ENCODE assay signal across 8 mouse cellular contexts in genomic region chr4:59819477-59820022, GRCm38 (mm10). TPM values are rescaled to one million over a fixed set of nuclear protein-coding genes. Genes with fewer than 3 reads are reported as not detected.
A peak's percentile ranks its signal among the peaks of the same experiment; 100 is the strongest.
DNase-seq lines count a peak whose midpoint lies in the region; ATAC-seq and TF ChIP-seq lines count a peak whose summit lies in the region.

No protein-coding gene starts in this region.

- intact Hi-C loops in gastrocnemius, adult 2 months (cut with DNase I) = no loop called here

- ATAC-seq in forebrain, embryonic 16.5 days = peak; percentile 86
- ATAC-seq in limb, embryonic 14.5 days (ENCODE audit: low FRiP score, low read depth) = no peak
- ATAC-seq in neural tube, embryonic 12.5 days (ENCODE audit: low FRiP score, low read depth) = peak; percentile 93
- no peak for ATAC-seq in frontal cortex, adult (ENCODE audit: low TSS enrichment)

- TF ChIP-seq CTCF in gastrocnemius, adult 2 months (IDR thresholded peaks at IDR 0.05) = no peak

- WGBS in forebrain, embryonic 16.5 days = 3% methylated on average over 12 of the region's 12 CpGs
- 32% methylated on average over 12 of the region's 12 CpGs for WGBS in limb, embryonic 14.5 days
- WGBS in neural tube, embryonic 12.5 days = 18% methylated on average over 12 of the region's 12 CpGs

- no peaks in the 10 kb centered on the region for H3K9me3 ChIP-seq in forebrain, embryonic 16.5 days (ENCODE audit: control insufficient read depth, low read length)
- no peaks in the 10 kb centered on the region for H3K9me3 ChIP-seq in limb, embryonic 14.5 days (ENCODE audit: control insufficient read depth, low read length)
- H3K9me3 ChIP-seq in neural tube, embryonic 12.5 days = no peaks in the 10 kb centered on the region

- H3K27me3 ChIP-seq in forebrain, embryonic 16.5 days (replicated peaks; ENCODE audit: control insufficient read depth, insufficient read depth, low read length) = no peaks in the 10 kb centered on the region
- no peaks in the 10 kb centered on the region for H3K27me3 ChIP-seq in limb, embryonic 14.5 days (ENCODE audit: control insufficient read depth, insufficient read depth, low read length)
- H3K27me3 ChIP-seq in neural tube, embryonic 12.5 days (replicated peaks) = no peaks in the 10 kb centered on the region

- no peak for TF ChIP-seq POLR2A in limb, embryonic 14.5 days (IDR thresholded peaks at IDR 0.05; ENCODE audit: borderline replicate concordance, extremely low read depth, insufficient read depth, insufficient read length)

- no peaks in the 10 kb centered on the region for H3K36me3 ChIP-seq in forebrain, embryonic 16.5 days (ENCODE audit: control insufficient read depth, insufficient read depth)
- no peaks in the 10 kb centered on the region for H3K36me3 ChIP-seq in limb, embryonic 14.5 days (ENCODE audit: control insufficient read depth, insufficient read depth, low read length)
- H3K36me3 ChIP-seq in neural tube, embryonic 12.5 days = no peaks in the 10 kb centered on the region

- 0 out of 2 replicates have a peak overlapping the region, but pooled peaks have one; percentile 8 for H3K4me2 ChIP-seq in forebrain, embryonic 16.5 days (ENCODE audit: low read length)
- no peak overlapping the region for H3K4me2 ChIP-seq in limb, embryonic 14.5 days (replicated peaks; ENCODE audit: low read depth, low read length, severe bottlenecking)
- H3K4me2 ChIP-seq in neural tube, embryonic 12.5 days (replicated peaks) = peak overlapping the region; percentile 20

- H3K27ac ChIP-seq in gastrocnemius, adult 2 months = no peak overlapping the region
- H3K27ac ChIP-seq in forebrain, embryonic 16.5 days (ENCODE audit: low read length) = 0 out of 2 replicates have a peak overlapping the region, but pooled peaks have one; percentile 25
- H3K27ac ChIP-seq in limb, embryonic 14.5 days (replicated peaks; ENCODE audit: low read depth, low read length) = no peak overlapping the region
- H3K27ac ChIP-seq in neural tube, embryonic 12.5 days = peak overlapping the region; percentile 53; the same call in 1 of the 2 replicates

- H3K4me3 ChIP-seq in gastrocnemius, adult 2 months = no peak overlapping the region
- no peak overlapping the region for H3K4me3 ChIP-seq in forebrain, embryonic 16.5 days (replicated peaks; ENCODE audit: low read length)
- H3K4me3 ChIP-seq in limb, embryonic 14.5 days (replicated peaks; ENCODE audit: low read length) = no peak overlapping the region
- no peak overlapping the region for H3K4me3 ChIP-seq in neural tube, embryonic 12.5 days

- H3K9ac ChIP-seq in forebrain, embryonic 16.5 days (replicated peaks; ENCODE audit: low read depth, low read length) = no peak overlapping the region
- no peak overlapping the region for H3K9ac ChIP-seq in limb, embryonic 14.5 days (ENCODE audit: low read depth, low read length, severe bottlenecking)
- H3K9ac ChIP-seq in neural tube, embryonic 12.5 days = no peak overlapping the region

- peaks cover 20% of the 10 kb centered on the region for H3K4me1 ChIP-seq in forebrain, embryonic 16.5 days (replicated peaks; ENCODE audit: control insufficient read depth, insufficient read depth, low read length)
- H3K4me1 ChIP-seq in limb, embryonic 14.5 days (ENCODE audit: control insufficient read depth, insufficient read depth, low read length) = peaks cover 12% of the 10 kb centered on the region
- peaks cover 23% of the 10 kb centered on the region for H3K4me1 ChIP-seq in neural tube, embryonic 12.5 days

- DNase-seq in gastrocnemius, adult 2 months = peak; percentile 30
- DNase-seq in gastrocnemius, adult 8-10 months (ENCODE audit: low spot score in 2 of 2) = no peak
- DNase-seq in Muller cell, postnatal 12 days (ENCODE audit: inconsistent ontology term) = peak; percentile 72
- peak; percentile 43 for DNase-seq in limb, embryonic 14.5 days (ENCODE audit: low spot score)
- DNase-seq in urinary bladder, postnatal 25 days (ENCODE audit: low spot score) = no peak

RNA-seq across cellular contexts. Expression of gene Snx30, which starts 13.9 kb away (rescaled TPM):
- total RNA-seq in gastrocnemius, adult 2 months (2021) = 1 to 10 TPM; 3.1 to 4.1 TPM
- total RNA-seq in gastrocnemius, adult 8-10 months (2022) = 1 to 10 TPM; 2.9 to 4.5 (median 3.8) TPM
- 8.5 and 8.9 TPM in 2 replicates for polyA plus RNA-seq in forebrain, embryonic 16.5 days (2015; fragmentation: Nextera tagmentation; extraction: Ambion mirVana)
- 6.6 and 7.2 TPM in 2 replicates for polyA plus RNA-seq in limb, embryonic 14.5 days (2012; rRNA removed)
- polyA plus RNA-seq in limb, embryonic 14.5 days (2014; fragmentation: Nextera tagmentation; extraction: Ambion mirVana) = 12.0 and 14.0 TPM in 2 replicates
- 17.1 and 20.2 TPM in 2 replicates for polyA plus RNA-seq in neural tube, embryonic 12.5 days (2016; fragmentation: Nextera tagmentation; extraction: Ambion mirVana)

RNA-seq across cellular contexts. Expression of gene Inip, which starts 18.2 kb away (rescaled TPM):
- total RNA-seq in gastrocnemius, adult 2 months (2021) = 1 to 10 TPM; 2.8 to 5.9 TPM
- total RNA-seq in gastrocnemius, adult 8-10 months (2022) = 1 to 10 TPM; 2.4 to 3.8 (median 3.0) TPM
- polyA plus RNA-seq in forebrain, embryonic 16.5 days (2015; fragmentation: Nextera tagmentation; extraction: Ambion mirVana) = 73.6 and 81.3 TPM in 2 replicates
- 17.6 and 20.4 TPM in 2 replicates for polyA plus RNA-seq in limb, embryonic 14.5 days (2012; rRNA removed)
- 40.0 and 49.0 TPM in 2 replicates for polyA plus RNA-seq in limb, embryonic 14.5 days (2014; fragmentation: Nextera tagmentation; extraction: Ambion mirVana)
- polyA plus RNA-seq in neural tube, embryonic 12.5 days (2016; fragmentation: Nextera tagmentation; extraction: Ambion mirVana) = 82.4 and 87.2 TPM in 2 replicates

Comparison
In these comparisons a context has a peak if more than half of its experiments do, and no peak if none do; other contexts are left out.
1. DNase-seq: peak in gastrocnemius, adult 2 months (single experiment), Muller cell, postnatal 12 days (single experiment) and limb, embryonic 14.5 days (single experiment); none in gastrocnemius, adult 8-10 months (0 of 2) and urinary bladder, postnatal 25 days (single experiment).
2. H3K27ac ChIP-seq: peak in forebrain, embryonic 16.5 days (single experiment) and neural tube, embryonic 12.5 days (single experiment); none in gastrocnemius, adult 2 months (single experiment) and limb, embryonic 14.5 days (single experiment).
3. ATAC-seq: peak in forebrain, embryonic 16.5 days (single experiment) and neural tube, embryonic 12.5 days (single experiment); none in limb, embryonic 14.5 days (single experiment) and frontal cortex, adult (single experiment).